15 mouse cellular contexts compared by ENCODE assay signal in the genomic region with DNA sequence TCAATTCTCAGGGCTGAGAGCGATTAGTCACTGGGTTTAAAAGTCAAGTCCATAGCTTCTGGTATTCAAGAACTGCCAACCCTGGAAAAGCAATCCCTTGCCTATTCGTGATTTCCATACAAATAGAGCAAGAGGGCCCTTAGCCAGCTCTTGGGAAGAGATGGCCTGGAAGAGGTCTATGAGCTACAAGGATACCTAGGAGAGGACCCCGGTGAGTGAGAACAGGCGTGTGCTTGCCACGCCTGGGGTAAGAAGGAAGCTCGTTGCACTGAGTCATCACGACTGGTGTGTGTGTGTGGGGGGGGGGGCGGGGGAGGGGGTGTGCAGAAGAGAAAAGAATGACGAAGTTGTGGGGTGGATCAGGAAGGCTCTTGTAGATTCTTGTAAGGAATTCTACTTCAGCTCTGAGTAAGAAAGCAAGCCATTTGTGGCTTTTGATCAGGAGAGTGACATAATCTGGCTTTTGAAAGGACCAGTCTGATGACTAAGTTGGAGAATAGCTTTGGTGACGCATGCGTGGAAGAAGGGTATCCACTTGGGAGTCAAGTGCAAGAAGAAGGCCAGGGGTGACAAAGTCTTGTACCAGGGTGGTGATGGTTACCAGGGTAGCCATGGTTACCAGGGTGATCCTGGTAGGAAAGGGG.
DNase-seq lines count a peak whose midpoint lies in the region; ATAC-seq and TF ChIP-seq lines count a peak whose summit lies in the region.
"Had no signal": no experiment of that assay in that cellular context is flagged by ENCODE, and none has a peak within 500 bp of the region (broad histone marks: within the 10 kb centered on the region; RNA-seq: fewer than 3 reads in every experiment).

No protein-coding gene starts in this region.

- no peaks in the 10 kb centered on the region for H3K4me1 ChIP-seq in heart, embryonic 12.5 days (replicated peaks)
- peaks cover 0 to 4% of the 10 kb centered on the region in 2 experiments; a peak in 1 of 4 replicates for H3K4me1 ChIP-seq in CH12.LX (ENCODE audit: control insufficient read depth in 1 of 2, insufficient read depth in 2 of 2)

- TF ChIP-seq RAD21 in CH12.LX (IDR thresholded peaks at IDR 0.05; ENCODE audit: low read depth, low read length) = no peak

- in situ Hi-C loops in CH12.LX (cut with MboI; ENCODE audit: low pct_ligation_motif_present, low pct_unique_long_range_greater_than_20kb, low sequenced_read_pairs) = no loop called here

- 73% methylated on average over 11 of the region's 11 CpGs for WGBS in heart, embryonic 12.5 days

- no peak overlapping the region for H3K4me2 ChIP-seq in heart, embryonic 12.5 days
- peak overlapping the region; percentile 3 for H3K4me2 ChIP-seq in CH12.LX (ENCODE audit: insufficient read depth, low read depth, poor library complexity, severe bottlenecking)
- H3K4me2 ChIP-seq: embryonic facial prominence, embryonic 13.5 days; heart, embryonic 15.5 days; hindbrain, embryonic 15.5 days; midbrain, embryonic 12.5 days had no signal

- H3K27me3 ChIP-seq in heart, embryonic 12.5 days (replicated peaks) = no peaks in the 10 kb centered on the region
- no peaks in the 10 kb centered on the region for H3K27me3 ChIP-seq in CH12.LX (replicated peaks)
- H3K27me3 ChIP-seq: embryonic facial prominence, embryonic 13.5 days; heart, embryonic 15.5 days; hindbrain, embryonic 15.5 days had no signal

- DNase-seq in heart, adult 11 months = peak; percentile 90
- DNase-seq in 3134 (ENCODE audit: extremely low read depth, insufficient read length, low spot score) (peak; percentile 83), CH12.LX (ENCODE audit: extremely low read depth) (no peak)
- peak; percentile 42 for DNase-seq in induced T-regulatory cell, adult 2 months (ENCODE audit: low read depth)
- DNase-seq in yolk sac, embryonic 10.5 days (ENCODE audit: low spot score) = no peak
- DNase-seq in spleen, adult 18-20 months = no peak
- DNase-seq in urinary bladder, adult 18-20 months (ENCODE audit: low spot score in 2 of 2) = no peak
- DNase-seq: cerebellum, postnatal 10 days had no signal

- no peak overlapping the region for H3K27ac ChIP-seq in heart, embryonic 12.5 days (ENCODE audit: poor library complexity, severe bottlenecking)
- H3K27ac ChIP-seq in CH12.LX (ENCODE audit: insufficient read depth, low read depth) = no peak overlapping the region
- H3K27ac ChIP-seq: embryonic facial prominence, embryonic 13.5 days; heart, embryonic 15.5 days; hindbrain, embryonic 15.5 days; kidney, postnatal 0 days; midbrain, embryonic 12.5 days had no signal

- H3K36me3 ChIP-seq in heart, embryonic 12.5 days = no peaks in the 10 kb centered on the region
- H3K36me3 ChIP-seq in CH12.LX (replicated peaks in 1 of 2; ENCODE audit: control insufficient read depth in 1 of 2, insufficient read depth in 1 of 2, low read length in 1 of 2) = no peaks in the 10 kb centered on the region
- H3K36me3 ChIP-seq: embryonic facial prominence, embryonic 13.5 days; heart, embryonic 15.5 days; hindbrain, embryonic 15.5 days; midbrain, embryonic 12.5 days had no signal

- TF ChIP-seq CTCF in CH12.LX (conservative IDR thresholded peaks at IDR 0.05 in 1 of 2, IDR thresholded peaks at IDR 0.05 in 1 of 2; ENCODE audit: low read depth in 2 of 2, low read length in 2 of 2) = no peak

- no peaks in the 10 kb centered on the region for H3K79me2 ChIP-seq in CH12.LX (replicated peaks; ENCODE audit: control insufficient read depth, extremely low read depth, insufficient read depth, poor library complexity, severe bottlenecking)

- no peak overlapping the region for H3K9ac ChIP-seq in heart, embryonic 12.5 days
- H3K9ac ChIP-seq in CH12.LX (ENCODE audit: insufficient read depth, low read depth) = no peak overlapping the region
- H3K9ac ChIP-seq: embryonic facial prominence, embryonic 13.5 days; heart, embryonic 15.5 days; hindbrain, embryonic 15.5 days; midbrain, embryonic 12.5 days had no signal

- TF ChIP-seq EP300 in CH12.LX (IDR thresholded peaks at IDR 0.05; ENCODE audit: low read length) = no peak

- no peaks in the 10 kb centered on the region for H3K9me3 ChIP-seq in heart, embryonic 12.5 days (replicated peaks)
- H3K9me3 ChIP-seq in CH12.LX (replicated peaks; ENCODE audit: low read length) = no peaks in the 10 kb centered on the region
- H3K9me3 ChIP-seq: embryonic facial prominence, embryonic 13.5 days; heart, embryonic 15.5 days; hindbrain, embryonic 15.5 days; midbrain, embryonic 12.5 days had no signal

- H3K4me3 ChIP-seq in heart, embryonic 12.5 days = no peak overlapping the region
- no peak overlapping the region for H3K4me3 ChIP-seq in CH12.LX (replicated peaks in 1 of 3; ENCODE audit: low read depth in 2 of 3, low read length in 2 of 3, poor library complexity in 1 of 3)
- H3K4me3 ChIP-seq: embryonic facial prominence, embryonic 13.5 days; heart, embryonic 15.5 days; hindbrain, embryonic 15.5 days; midbrain, embryonic 12.5 days had no signal

- dilution Hi-C loops in CH12.LX (cut with MboI; ENCODE audit: extremely low pct_ligation_motif_present, extremely low pct_unique_long_range_greater_than_20kb, low sequenced_read_pairs) = no loop called here

- ATAC-seq in heart, embryonic 12.5 days (ENCODE audit: insufficient number of reproducible peaks, low FRiP score) = no peak
- ATAC-seq: forebrain, embryonic 14.5 days had no signal

- no peak for TF ChIP-seq POLR2A in CH12.LX (IDR thresholded peaks at IDR 0.05; ENCODE audit: low read depth, low read length)

TF ChIP-seq in CH12.LX, 34 proteins besides CTCF, POLR2A, EP300 and RAD21:
- TF ChIP-seq POLR2AphosphoS2 (IDR thresholded peaks at IDR 0.05; ENCODE audit: low read depth, low read length) = no peak
- TF ChIP-seq IRF4 (IDR thresholded peaks at IDR 0.05; ENCODE audit: low read depth, low read length) = peak; percentile 60
- no peak for TF ChIP-seq JUND (conservative IDR thresholded peaks at IDR 0.05; ENCODE audit: low read depth, low read length)
- TF ChIP-seq KAT2A (IDR thresholded peaks at IDR 0.05; ENCODE audit: insufficient replicate concordance, low read length) = no peak
- no peak for TF ChIP-seq HCFC1 (IDR thresholded peaks at IDR 0.05; ENCODE audit: low read depth, low read length)
- no peak for TF ChIP-seq PAX5 (IDR thresholded peaks at IDR 0.05; ENCODE audit: low read length)
- no peak for TF ChIP-seq MAFK (IDR thresholded peaks at IDR 0.05; ENCODE audit: insufficient replicate concordance, low read length)
- TF ChIP-seq BHLHE40 (IDR thresholded peaks at IDR 0.05; ENCODE audit: low read depth, low read length) = peak; percentile 29; the same call in 1 of the 2 replicates
- TF ChIP-seq NRF1 (IDR thresholded peaks at IDR 0.05; ENCODE audit: low read depth, low read length) = peak; percentile 68
- no peak for TF ChIP-seq TCF12 (IDR thresholded peaks at IDR 0.05; ENCODE audit: low read depth, low read length)
- no peak for TF ChIP-seq SIN3A (IDR thresholded peaks at IDR 0.05; ENCODE audit: low read length)
- TF ChIP-seq E2F4 (IDR thresholded peaks at IDR 0.05; ENCODE audit: insufficient replicate concordance, low read depth, low read length) = no peak

Comparison
In these comparisons a context has a peak if more than half of its experiments do, and no peak if none do; other contexts are left out.
1. DNase-seq: peak in heart, adult 11 months (single experiment), 3134 (single experiment) and induced T-regulatory cell, adult 2 months (single experiment); none in CH12.LX (single experiment), yolk sac, embryonic 10.5 days (single experiment), spleen, adult 18-20 months (0 of 2) and urinary bladder, adult 18-20 months (0 of 2).